Mouse (Mus musculus): ENCODE data around the gene Hoxb4.

Gene Hoxb4

DNA sequence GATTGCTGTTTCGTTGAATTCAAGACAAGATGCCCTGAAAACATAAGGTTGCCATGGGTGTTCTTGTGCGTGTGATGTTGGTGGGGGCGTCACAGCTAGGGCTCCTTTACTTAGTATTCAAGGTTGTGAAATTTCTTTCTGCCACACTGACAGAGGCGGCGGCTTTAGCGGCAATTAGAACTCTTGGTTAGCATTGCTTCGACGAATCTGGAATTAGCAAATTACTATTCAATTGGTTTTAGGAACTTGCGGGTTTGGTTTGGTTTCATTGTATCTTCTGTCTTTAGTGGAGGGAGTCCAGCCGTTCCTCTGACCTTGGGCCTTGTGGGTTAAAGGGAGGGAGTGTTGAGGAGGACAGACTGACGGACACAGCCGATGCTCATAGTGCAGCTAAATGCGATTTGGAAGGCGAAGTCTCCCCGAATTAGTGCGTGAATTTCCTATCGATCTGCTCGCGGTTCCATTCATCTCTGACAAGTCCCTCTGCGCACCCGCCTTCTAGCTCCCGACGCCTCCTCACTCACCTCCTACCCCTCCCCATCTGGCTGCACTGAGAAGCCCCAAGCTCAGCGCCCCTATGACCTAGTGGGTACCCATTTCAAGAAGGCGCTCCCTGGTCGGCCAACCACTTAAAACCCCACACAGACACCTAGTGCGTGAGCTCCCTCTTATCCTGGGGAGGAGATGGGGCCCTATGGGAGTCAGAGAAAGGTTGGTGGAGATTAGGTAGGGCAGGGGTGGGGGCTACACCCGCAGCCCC lies at the start of gene Hoxb4:
Gene Hoxb4, plus strand, starts transcription at position 660 of the 760 bp plus-strand sequence.
- DNase-seq, result no peak

DNA sequence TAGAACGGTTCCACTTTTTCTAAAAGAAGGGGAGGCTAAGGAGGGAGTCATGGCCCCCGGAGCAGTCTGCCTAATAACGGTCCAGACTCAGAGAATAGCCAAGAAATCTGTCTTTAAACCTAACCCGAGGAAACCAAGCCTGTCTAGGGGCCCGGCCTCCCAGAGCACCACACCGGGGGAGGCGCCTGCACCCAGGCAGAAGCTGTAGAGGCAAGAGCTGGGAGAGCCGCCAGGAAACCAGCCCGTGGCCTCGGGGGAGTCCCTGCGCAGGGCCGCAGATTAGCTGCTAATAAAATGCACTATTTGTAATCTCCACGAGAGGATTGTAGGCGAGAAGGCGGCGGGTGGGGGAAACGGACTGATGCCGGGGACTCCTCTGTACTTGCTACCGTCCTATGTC lies 48.2 kb upstream of the Hoxb4 start:
- DNase-seq, result no peak

DNA sequence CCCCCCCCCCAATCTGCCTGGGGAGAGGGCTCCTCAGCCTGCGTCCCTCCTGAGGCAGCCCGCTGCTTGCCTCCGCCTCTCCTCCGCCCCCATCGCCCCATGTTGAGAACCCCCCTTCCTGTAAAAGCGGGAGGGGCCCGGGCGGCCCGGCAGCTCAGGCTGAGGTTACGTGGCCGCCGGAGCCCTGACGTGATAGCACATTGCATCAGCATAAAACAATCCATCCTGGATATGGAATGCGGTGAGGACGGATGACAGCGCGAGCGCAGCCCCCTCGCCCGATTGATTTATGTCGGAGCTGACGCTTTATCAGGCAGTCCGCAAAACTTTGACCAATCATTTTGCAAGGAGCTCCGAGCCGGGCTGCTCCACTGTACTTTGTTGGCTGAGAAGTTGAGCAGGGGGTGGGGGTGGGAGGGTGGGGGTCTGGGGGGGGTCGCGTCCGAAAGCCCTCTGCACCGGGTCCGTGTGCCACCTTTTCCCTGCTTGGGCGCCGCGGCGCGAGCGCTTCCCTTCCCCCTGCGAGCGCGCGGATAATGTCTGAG lies 47.0 kb upstream of the Hoxb4 start, which contains the start of gene Hoxb9:
Gene Hoxb9, plus strand, starts transcription at position 462 of the 545 bp plus-strand sequence.
- no peak for DNase-seq

DNA sequence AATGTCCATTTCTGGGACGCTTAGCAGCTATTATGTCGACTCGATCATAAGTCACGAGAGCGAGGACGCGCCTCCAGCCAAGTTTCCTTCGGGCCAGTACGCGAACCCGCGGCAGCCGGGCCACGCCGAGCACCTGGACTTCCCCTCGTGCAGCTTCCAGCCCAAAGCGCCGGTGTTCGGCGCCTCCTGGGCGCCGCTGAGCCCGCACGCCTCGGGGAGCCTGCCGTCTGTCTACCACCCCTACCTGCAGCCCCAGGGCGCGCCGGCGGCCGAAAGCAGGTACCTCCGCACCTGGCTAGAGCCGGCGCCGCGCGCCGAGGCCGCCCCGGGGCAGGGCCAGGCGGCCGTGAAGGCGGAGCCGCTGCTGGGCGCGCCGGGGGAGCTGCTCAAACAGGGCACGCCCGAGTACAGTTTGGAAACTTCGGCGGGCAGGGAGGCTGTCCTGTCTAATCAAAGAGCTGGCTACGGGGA lies 46.5 kb upstream of the Hoxb4 start:
- no peak for DNase-seq

DNA sequence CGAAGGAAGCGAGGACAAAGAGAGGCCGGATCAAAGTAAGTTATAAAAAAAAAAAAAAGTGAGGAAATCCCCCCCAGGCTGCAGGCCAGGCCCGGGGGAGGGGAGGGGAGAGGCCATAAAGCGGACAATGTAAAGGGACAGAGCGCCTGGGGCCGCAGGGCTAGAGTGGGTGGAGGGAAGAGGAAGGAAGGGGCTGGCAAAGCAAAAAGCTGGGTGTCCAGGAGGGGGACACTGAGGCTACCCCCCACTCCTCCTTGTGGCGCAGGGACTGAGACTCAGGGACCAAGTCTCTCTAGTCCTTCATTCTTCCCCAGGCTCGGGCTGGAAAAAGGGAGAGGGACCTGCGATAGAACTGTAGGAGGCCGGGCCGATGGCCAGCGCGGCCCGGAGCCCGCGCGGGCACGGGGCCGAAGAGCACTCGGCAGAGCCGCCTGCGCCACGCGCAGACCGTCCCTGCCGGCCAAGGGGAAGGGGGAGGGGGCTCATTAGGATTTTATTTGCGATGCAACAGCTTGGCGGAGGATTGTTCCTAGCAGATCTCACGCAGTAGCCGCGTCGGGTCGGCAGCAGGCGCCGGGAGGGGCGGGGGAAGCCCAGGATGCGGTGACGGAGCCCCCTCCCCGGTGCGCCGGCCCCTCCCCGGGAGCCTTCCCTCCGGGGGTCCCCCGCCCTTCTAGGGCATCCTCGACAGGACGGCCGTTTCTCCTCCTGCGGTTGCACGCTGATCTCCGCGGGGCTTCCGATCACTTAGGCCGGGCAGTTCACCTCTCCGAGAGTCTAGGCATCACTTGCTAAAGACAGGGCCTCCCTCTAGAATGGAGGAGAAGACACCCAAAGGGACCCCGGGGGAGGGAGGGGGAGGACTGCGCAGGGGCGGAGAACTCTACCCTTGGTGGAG lies 45.8 kb upstream of the Hoxb4 start:
- DNase-seq, result no peak

DNA sequence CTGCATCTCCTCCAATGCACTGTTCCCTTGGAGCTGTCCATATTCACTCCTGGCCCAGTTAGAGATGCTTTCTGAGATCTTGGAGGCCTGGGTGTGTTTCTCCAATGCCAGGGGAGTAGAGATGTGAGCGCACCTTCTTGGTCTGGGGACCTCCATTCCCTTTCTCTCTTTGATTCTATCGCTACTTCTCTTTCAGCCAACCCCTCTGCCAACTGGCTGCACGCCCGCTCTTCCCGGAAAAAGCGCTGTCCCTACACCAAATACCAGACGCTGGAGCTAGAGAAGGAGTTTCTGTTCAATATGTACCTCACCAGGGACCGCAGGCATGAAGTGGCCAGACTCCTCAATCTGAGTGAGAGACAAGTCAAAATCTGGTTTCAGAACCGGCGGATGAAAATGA lies 43.6 kb upstream of the Hoxb4 start:
- DNase-seq, result no peak

DNA sequence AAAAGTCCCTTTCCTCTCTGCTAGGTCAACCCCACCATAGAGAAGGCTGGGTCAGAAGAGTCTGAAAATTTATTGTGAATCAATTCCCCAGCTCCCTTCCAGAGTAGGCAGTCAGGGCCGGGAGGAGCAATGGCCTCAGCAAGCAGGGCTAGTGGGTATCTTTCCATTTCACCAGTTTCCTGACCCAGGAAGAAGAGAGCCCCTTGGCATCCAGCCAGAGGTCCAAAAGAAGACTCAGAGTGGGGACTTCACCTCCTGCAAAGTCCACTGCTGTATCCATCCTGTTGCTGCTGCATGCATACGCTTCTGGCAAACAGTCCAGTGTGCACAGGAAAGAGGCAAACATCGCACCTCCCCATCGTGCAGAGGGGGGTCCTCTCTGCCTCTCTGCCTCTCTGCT lies 42.2 kb upstream of the Hoxb4 start:
- DNase-seq, result no peak

DNA sequence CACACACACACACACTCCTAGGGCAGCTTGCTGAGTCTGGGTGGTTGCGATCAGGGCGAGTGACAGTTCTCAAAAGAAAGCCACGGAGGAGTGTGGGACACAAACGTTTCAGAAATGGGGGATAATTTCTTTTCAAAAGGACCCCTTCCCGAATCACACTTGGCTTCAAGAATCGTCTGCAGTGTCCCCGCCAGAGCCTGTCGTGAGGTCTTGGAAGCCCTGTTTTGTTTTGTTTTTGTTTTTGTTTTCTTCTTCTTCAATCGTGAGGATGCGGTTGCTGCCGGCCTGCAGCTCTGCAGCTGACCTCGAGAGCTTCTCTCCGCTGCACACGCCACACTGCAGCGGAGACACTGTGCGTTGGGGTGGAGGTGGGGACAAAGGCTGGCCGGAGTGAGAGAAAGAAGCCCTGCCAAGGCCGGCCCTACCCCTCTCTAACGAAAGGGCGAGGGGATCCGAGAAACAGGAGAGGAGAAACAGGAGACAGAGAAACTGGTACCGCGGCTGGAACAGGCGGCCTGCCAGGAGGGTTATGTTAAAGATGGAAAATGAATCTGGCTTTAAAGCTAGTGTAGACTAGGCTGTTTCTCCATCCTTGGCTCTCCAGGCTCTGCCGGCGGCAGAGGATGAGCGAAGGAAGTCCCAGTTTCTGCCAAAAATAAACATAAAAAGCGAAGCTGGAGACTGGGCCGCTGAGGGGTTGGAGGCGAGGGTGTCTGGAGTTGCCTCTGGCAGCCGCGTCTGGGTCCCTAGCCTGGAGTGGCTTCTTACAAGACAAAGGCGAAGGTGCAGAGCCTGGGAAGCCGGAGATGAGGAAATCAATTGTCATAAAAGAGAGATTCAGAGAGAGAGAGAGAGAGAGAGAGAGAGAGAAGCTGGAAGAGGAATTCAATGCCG lies 40.7 kb upstream of the Hoxb4 start:
- DNase-seq, result no peak

DNA sequence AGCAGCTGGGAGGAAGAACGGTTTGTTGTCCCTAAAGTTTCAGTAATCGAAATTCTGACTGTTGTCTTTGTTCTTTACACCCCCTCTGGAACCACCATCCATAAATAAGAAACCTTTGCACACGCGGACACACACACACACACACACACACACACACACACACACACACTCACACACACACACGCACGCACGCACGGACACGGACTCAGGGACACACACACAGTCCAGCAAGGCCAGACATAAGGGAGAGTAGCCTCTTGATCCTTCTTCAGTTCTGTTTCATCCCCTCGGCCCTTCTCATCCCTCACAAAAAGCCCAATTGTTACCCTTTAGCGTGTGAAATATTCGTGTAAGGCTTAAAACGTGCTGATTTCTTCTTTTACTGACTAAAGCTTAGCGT lies 39.7 kb upstream of the Hoxb4 start:
- no peak for DNase-seq

DNA sequence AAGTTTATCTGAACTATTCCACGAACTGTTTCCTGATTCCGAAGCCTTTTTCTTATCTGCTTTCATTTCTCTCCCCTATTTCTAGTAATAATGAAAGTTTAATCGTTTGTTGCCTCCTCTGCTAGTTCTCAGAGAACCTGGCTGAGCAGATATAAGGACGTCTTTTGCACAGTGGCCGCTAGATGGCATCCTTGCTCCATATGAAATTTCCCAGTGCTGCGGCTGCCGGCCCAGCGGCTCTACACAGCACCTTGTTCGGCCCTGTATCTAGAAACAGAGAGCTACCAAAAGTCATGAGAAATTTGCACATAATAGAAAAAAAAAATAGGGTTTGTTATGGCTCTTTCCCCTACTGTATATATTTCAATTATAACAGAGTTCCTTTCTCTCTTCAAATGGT lies 39.3 kb upstream of the Hoxb4 start:
- DNase-seq, result peak; percentile 70 to 75

DNA sequence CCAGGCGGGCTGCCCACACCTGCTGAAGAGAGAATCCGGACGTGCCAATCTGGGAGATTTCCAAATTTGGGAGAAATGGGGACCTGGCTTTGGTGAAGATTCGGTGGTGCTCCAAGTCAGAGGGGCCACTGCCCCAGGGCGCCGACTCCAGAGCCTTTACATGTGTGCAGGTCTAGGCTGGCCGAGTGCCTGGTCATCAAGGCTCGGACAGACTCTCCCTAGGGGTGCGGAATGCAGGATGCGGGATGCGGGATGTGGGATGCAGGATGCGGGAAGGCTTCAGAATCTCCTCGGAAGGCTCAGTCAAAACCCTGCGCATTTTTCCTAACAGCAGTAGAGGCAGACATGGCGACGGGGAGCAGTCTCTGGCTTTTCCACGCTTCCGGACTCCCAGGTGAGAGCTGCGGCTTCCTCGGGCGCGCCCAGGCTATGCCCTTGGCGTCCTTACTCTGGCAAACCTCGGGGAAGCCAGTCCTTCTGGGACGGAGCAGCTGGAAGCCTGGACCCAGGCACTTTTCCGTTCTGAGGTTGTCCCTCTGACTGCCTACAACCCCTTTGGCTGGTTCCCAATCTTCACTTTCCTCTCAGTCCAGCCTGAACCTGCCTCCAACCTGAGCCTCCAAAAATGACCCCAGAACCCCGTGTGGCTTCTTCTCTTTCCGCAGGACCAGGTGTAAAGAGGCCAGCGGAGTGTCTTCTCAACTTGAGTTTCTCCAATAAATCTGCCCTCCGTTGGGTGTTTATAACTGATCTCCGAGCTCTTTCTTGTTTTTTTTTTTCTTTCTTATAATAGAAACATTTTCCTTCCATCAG lies 38.4 kb upstream of the Hoxb4 start:
- no peak for DNase-seq

DNA sequence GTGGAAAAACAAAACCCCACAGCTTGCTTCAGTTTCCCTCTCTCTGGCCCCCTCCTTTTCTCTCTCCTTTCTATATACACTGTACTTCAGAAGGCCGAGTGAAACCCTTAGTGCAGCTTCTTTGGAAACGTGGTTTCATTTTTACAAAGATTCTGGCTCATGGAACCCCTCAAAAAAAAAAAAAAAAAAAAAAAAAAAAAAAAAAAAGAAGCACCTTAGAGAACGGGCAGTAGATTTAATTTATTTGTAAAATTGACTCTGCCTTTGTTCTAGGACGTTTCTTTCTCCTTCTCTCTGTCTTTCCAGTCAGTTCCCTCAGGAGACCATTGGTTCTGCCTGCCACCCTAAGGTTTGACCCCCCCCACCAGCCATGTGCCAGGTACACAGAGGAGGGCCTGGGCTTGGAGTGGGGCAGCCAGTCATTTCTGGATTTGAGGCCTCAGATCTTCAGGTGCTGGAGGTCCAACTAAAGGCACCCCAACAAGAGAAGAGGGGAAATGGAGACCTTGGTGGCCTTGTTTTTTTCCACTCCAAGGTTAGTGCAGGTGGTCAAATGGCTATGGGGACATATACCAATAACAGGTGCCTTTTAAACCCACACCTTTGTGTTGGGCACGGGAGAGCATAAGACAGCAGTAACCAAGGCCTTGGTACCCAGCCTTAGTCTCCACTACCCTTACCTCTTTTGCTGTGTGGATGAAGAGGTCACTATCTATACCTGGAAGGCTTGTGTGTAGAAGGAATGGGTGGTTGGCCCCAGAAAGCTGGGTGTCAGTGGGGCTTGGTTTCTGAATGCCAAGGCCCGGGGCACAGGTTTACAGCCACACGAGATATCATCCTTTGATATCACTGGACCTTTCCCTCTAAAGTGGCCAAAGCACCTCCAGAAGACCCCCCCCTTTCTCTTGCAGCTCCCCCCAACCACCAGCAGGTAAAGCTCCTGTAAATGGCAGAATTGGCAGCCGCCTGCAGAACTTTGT lies 37.4 kb upstream of the Hoxb4 start:
- DNase-seq, result no peak

DNA sequence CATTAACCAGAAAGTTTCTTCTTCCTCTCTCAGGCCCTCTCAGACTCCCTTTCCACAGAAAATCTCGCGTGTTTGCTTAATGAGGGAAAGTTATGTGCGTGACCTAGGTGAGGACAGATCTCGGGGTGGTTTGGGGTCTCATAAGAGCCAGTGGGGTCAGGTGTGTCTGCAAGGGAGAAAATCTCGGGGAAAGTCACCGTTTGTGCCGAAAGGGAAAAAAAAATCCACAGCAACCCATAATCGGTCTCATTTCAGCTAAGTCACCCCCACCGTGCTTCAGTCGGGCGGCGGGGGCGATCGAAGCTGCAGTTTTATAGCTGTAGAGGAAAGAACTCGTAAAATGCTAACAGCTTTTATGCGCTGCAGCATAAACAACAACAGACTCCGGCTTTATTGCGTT lies 36.7 kb upstream of the Hoxb4 start:
- DNase-seq, result no peak

DNA sequence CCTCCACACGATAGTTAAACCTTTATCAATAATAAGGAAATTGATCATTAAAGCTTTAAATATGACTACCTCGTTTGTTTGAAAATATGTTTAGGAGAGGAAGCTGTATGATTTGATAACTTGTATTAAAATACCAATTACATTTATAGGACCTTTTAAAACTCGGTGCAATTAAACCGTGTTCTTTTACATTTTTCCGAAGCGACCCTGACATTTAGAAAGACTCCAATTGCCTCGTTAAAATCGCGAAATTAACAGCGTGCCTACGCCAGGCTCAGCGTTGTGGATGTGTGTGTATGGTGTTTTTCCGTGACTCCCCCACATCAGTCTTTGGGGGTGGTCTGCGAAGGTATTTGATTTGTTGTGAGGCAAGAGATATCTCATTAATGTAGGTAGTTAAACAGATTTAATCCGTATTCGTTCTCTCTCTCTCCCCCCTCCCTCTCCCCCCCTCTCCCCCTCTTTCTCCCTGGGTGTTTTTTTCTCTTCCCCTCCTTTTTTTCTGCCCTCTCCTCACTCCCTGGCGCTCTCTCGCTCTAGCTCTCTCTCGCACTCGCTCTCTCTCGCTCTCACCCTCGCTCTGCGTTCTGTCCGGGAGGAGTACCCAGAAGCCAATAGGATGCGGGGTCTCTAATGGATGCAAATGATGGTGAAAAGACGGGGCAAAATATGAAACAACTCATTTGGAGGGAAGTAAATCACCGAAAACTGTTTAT lies 36.1 kb upstream of the Hoxb4 start, which contains the start of gene Hoxb8:
Gene Hoxb8, plus strand, starts transcription at position 51 of the 716 bp plus-strand sequence.
- no peak for DNase-seq

DNA sequence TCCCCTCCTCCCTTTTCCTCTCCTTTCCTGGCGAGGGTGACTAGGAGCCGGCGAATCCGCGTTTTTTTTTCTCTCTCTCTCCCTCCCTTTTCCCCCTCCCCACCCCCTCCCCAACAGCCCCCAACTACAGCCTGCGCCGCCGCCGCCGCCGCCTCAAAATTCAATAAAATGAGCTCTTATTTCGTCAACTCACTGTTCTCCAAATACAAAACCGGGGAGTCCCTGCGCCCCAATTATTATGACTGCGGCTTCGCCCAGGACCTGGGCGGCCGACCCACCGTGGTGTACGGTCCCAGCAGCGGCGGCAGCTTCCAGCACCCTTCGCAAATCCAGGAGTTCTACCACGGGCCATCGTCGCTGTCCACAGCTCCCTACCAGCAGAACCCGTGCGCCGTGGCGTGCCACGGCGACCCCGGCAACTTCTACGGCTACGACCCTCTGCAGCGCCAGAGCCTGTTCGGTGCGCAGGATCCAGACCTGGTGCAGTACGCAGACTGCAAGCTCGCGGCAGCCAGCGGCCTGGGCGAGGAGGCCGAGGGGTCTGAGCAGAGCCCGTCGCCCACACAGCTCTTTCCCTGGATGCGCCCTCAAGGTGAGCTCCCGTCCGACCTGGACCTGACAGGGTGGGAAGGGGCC lies 35.2 kb upstream of the Hoxb4 start:
- DNase-seq, result no peak

DNA sequence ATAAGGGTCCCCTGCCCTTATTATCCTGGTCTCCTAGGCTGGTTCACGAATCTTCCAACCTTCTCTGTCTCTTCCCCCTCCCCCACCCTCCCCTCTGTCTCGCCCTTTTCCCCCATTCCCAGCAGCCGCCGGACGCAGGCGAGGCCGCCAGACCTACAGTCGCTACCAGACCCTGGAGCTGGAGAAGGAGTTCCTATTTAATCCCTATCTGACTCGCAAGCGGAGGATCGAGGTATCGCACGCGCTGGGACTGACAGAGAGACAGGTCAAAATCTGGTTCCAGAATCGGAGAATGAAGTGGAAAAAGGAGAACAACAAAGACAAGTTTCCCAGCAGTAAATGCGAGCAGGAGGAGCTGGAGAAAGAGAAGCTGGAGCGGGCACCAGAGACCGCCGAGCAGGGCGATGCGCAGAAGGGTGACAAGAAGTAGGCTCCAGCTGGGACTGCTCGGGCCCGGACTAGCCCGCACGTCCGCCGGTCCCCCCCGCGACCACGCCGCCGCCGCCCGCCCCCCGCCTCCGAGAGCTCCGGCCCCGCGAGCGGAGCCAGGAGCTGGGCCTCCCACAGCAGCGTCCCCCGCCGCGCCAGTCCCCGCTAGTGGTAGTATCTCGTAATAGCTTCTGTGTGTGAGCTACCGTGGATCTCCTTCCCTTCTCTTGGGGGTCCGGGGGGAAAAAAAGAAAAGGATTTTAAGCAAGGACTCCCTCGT lies 33.9 kb upstream of the Hoxb4 start:
- DNase-seq, result no peak

DNA sequence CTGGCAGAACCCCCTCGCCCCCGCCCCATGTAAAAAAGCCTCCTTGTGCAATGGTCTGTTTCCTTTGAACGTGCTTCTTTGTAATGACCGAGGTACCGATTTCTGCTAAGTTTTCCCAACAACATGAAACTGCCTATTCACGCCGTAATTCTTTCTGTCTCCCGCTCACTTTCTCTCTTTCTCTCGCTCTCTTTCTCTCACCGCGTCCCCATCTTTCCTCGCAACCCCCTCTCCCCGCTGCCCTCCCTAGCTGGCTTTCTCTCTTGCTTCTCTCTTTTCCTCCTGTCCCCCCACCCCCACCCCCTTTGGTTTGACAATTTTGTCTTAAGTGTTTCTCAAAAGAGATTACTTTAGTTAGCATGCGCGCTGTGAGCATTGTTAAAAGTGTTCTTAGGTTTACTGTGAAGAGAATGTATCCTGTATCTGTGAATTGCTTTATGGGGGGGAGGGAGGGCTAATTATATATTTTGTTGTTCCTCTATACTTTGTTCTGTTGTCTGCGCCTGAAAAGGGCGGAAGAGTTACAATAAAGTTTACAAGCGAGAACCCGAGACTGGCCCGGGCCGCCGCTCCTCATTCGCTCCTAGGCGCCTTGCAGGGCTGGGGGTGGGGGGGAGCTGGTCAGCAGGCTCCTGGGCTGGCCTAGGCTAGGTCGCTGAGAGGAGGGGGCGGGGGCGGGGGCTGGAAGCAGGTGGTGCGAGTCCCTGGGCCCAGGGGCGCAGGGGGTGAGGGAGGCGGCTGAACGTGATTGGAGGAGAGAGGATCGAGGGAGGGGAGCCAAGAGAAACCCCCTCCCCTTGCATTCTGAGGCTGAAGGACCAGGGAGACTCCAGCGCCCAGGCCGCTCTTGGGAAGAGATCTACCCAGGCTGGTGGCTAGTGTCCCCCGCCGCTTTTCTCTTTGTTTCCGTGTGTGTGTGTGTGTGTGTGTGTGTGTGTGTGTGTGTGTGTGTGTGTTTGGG lies 33.0 kb upstream of the Hoxb4 start:
- no peak for DNase-seq

Data from thymus, postnatal 36 days (tissue).